Mouse (Mus musculus): ENCODE data around the gene Gm42906.

- TF ChIP-seq CTCF (IDR thresholded peaks at IDR 0.05), result no peak
- TF ChIP-seq EP300 (IDR thresholded peaks at IDR 0.05), result no peak
These were observed 301.4 kb downstream of the Gm42906 start for GRCm38 (mm10) chr5:151126608-151127005.

Data from lung, postnatal 0 days (tissue).